Mouse (Mus musculus): ENCODE data around the gene Fubp3.

Gene Fubp3

DNA sequence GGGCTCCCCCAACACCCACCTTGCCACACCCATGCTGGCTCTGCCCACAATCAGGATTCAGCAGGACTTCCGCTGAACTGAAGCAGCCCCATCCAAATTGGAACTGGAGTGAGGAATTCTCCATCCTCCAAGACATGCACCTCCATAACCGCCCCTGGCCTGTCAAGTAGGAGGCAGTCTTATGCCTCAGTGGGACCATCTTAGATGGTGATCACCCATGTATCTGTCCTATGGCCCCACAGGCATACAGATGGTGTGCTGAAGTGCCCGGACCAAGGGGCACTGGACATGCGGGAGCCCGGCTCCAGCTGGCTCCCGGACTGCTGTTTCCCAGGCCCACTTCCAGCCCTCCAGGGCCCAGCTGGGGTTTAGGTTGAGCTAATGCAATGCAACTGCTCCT lies 46.8 kb downstream of the Fubp3 start:
- WGBS, result 96% methylated on average over 6 of the region's 6 CpGs

DNA sequence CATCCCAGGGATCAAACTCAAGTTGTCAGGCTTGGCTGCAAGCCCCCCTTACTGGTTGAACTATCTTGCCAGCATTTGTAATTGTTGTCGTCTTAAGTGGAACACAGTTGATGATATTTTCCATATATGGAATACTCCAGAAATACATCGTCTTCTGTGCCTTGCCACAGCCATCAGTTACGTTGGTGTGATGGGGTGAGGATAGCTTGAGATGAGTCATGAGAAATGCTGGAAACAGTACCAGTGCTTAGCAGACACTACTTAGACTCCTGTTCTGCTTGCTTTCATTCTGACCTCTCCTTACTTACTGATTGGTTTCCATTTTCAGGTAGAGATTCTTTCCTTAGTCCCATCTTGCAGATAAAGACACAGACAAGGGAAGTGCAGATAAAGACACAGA lies 61.1 kb downstream of the Fubp3 start:
- WGBS, result 26% methylated on average over 3 of the region's 3 CpGs

DNA sequence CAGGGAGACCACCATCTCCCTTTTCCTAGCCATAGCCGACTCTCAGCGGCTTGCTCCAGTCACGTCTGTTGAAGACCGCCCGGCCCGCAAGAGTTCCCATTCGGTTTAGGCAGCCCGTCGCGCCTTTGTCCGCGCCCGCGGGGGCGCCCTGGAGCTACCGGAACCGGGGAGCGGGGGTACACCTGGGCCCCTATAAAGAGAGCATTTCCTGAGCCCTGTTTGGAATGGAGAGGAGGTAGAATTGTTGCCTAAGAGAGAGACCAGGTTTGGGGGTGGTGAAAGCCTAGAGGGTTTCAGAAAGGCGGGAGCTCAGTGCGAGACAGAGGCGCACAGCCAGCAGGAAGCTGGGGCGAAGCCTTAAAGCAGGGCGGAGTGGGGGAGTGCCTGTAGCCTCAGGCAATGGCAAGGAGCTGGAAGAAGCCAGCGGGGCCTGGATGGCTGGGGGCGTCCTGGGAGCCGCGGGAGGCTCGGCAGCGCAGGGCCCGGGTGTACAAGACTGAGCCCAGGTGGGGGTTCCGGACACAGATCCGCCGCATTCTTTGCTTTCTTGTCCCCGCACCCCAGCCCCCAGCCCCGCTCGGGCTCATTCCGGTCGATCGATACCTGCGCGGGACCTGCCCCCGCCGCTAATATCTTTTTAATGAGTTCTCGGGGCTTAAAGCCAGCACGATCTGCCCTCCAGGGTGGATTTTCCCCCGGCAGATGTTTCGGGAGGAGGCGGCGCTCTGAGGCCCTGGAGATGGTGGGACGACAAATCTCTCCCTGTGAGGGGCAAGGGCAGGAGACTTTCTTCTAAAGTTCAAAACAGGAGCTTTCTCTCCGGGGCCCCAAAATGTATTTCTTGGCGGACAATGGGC lies 63.1 kb downstream of the Fubp3 start:
- 1% methylated on average over 51 of the region's 52 CpGs for WGBS

DNA sequence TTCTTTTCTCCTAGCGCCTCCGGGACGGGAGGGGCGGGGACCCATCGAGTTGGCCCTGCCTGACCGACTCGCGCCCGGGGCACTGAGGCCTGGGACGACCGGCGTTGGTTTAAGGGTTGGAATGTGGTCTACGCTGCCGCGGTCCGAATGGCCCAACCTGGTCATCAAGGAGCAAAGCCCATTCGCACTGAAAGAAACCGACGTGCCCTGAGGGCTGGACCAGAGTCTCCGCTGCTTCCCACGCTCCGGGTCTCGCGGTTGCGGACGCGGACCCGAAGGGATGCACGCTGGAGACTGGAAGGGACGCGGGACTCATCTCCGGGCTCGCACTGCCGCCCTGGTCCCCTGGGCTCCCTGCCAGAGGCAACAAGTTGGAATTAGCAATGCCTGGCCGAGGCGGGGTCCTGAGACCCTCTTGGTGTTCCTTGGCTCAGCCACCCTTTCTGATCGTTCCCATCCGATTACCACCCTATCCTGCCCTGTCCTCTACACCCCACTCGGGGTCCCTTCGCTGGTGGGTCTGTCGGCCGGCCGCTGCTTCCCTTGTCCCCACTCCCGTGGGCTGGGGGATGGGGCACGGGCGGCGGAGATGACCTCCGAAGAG lies 63.8 kb downstream of the Fubp3 start:
- WGBS, result 1% methylated on average over 48 of the region's 48 CpGs

DNA sequence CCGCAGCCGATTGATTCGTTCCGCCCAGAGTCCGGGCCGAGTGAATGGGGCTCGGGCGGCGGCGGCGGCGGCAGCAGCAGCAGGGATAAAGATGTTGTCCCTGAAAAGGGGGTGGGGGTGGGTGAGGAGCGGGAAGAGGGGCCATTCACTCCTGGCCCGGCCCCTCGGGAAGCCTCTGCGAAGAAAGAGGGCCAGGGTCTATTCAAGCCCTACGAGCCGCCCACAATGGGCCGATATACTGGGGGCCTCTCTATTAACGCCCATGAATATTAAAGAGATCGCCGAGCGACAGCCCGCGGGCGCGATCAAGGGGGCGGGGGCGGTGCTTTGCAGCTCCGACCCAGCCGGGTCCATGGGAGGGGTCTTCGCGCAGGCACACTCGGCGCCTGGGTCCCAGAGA lies 64.3 kb downstream of the Fubp3 start:
- 1% methylated on average over 35 of the region's 35 CpGs for WGBS

DNA sequence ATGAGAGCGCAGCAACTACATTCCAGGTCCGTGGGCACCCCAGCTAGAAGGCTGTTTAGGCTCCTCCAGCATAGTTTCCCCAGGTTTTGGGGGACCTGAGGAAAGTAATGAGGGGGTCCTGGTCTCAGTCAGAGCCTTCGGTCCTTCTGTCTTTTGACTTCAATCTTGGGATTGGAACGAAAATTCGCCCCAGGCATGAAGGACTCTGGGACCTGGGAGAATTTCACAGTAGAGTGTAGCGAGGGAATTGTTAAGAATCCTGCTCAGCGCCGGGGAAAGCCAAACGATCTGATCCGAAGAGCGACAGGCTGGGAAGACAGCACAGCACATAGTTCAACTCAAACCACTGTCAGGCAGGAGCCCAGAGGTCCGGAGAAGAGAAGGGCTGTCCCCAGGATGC lies 64.9 kb downstream of the Fubp3 start:
- 2% methylated on average over 12 of the region's 12 CpGs for WGBS

DNA sequence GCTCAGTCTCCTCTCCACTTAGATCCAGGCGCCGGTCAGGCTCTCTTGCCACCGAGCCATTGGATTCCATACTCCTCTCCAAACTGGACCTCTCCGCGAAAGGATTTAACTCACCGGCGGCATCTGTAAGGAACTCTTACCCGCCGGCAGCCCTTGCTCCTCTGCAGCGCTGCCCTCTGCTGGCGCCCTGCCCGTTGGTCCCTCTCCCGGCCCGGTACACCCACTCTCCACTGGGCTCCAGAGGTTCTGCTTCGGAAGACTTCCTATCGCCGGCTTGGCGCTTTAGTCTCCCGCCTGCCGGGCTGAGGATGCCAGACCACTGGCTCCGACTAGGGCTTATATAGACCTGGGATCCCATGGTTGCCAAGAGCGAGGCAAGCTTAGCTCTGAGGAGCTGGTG lies 65.4 kb downstream of the Fubp3 start:
- WGBS, result 1% methylated on average over 22 of the region's 22 CpGs

DNA sequence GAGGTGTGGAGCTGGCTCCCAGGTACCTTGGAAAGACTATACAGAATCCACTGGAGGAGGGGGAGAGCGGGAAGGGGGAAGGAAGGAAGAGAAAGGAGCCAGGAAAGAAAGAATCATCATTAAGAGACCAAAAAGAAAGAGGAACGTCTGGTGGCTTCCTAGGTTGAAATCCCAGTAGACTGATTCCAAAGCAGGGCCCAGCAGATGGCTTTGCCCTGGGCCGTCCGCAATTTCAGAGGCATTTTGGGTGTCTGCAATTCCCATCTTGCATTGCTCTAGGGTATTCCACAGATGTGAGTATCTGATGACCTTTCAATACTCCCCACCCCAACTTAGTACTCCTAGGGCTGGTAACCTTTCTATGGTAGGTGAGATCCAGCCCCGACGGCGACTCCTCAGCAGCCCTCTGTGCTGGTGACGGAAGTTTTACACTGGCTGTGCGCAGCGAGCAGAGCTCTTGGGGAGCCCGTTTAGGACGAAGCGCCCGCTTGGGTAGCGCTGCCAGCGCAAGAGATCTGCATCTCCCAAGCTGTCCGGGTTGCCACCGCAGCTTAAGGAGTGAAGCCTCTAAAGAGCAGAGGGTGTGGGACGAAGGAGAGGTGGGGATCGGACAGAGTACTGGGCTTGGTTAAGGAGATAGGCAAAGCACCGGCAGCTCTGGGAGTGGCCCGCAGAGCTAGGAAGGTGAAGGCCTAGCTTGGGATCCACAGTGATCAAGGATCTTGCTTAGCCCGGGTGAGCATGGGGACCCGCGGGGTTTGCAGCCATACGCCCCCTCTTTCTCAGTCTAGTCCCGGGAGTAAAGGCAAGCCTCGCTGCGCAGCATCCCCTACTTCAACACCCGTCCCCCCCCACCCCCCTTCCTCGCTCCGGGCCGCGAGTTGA lies 66.4 kb downstream of the Fubp3 start:
- WGBS, result 7% methylated on average over 34 of the region's 34 CpGs

DNA sequence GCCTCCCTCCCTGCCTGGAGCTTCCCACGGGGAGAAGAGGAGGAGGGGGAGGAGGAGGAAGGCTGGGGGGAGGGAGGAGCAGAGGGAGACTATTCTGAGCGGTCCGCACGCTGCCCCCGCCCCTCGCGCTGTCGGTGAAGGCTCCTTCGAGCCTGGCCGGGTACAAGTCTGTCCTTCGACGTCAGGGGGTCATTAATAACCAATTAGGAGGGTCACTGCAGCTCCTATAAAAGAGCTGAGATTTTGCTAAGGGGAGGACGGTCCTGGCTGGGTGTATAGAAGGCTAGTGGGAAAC lies 67.0 kb downstream of the Fubp3 start:
- WGBS, result 1% methylated on average over 13 of the region's 13 CpGs

DNA sequence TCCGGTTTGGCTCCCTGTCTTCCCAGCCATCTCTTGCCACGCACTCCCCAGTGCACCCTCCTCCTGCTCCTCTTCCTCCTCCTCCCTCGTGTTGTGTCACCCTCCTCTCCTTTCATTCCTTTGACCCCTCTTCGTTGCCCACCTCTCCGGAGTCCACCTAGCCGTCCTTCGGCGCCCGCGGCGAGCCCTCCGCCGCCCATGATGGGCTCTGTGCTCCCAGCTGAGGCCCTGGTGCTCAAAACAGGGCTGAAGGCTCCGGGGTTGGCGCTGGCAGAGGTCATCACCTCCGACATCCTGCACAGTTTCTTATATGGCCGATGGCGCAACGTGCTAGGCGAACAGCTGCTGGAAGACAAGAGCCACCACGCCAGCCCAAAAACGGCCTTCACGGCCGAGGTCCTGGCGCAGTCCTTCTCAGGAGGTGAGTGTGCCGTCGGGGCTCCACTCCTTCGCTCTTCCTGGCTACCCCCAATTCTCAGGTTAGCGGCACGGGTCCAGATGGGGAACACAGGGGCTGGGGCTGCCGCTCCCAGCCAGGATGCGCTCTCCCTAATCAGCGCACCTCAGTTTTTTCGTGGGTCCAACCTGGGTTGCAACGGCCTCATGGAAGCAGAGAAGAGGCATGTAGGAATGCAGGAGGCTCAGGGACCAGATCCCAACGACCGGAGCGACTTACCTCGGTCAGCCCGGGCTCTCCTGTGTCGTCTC lies 67.6 kb downstream of the Fubp3 start, which contains the start of gene Prdm12:
Gene Prdm12 (plus strand): TSS at position 137 of the 708 bp plus-strand sequence.
- 3% methylated on average over 41 of the region's 41 CpGs for whole genome bisulfite sequencing

DNA sequence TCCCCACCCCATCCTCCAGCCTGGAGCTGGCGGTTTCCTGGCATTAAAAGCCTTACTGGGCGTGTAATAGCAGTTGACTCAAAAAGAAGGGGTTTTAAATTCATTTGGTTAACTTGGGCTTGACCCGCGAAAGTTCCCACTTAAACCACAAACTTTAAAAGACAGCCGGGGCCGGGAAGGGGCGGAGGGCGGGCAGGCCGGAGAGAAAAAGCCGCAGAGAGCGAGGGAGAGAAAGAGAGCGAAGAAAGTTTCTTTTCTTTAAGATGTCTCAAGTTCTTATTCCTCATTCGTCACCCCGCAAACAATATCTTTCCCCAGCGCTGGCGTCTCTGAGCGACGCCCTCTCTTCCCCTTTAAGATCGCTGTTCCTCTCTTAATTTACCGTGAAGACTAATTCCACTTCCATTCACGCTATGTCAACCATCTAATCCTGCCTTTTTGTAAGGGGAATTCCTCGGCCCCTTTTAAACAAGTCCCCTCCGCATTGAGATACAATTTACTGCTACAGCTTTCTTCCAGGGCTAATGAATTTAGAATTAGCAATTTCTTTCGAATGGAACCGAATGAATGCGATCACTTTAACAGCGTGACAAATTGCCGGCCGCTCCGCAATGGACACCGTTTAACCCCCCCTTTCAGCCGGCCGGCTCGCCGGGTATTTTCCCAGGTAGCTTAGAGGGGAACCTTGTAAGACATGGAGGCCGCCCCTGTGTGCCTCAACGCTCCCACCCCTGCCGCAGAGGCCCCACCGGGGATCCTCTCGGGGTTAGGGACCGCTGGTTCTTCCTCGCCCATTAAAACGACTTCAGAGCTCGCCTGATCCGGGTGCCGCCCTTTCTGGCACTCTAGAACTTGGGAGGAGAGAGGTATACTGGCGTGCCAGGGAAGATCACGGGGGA lies 68.4 kb downstream of the Fubp3 start:
- WGBS, result 2% methylated on average over 48 of the region's 48 CpGs

DNA sequence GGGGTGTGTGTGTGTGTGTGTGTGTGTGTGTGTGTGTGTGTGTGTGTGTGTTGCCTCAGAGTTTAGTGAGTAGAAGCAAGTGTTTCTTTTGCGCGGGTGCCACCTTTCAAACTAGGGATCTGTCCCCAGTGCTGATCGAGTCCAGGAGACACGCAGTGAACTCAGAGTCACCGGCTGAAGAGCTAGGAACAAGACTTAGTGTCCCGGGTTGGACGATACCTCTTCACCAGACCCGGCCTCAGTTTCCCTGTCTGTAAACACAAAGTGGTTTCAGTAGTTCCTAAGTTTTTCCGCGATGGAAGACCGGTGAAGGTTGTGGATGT lies 69.0 kb downstream of the Fubp3 start:
- 3% methylated on average over 11 of the region's 11 CpGs for WGBS

DNA sequence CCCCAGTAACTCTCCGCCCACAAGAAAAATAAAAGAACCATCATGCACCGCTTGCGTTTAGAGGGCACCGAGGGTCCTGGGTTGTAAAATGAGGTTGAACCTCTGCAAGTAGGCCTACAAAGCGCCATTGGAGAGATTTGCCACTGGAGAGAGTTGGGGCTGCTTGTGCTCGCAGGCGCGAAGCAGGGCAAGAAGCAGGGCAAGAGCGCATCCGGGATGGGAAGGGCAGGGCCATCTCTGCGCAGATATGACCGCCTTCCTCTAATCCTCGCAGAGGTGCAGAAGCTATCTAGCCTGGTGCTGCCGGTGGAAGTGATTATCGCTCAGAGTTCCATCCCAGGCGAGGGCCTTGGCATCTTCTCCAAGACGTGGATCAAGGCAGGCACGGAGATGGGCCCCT lies 69.5 kb downstream of the Fubp3 start:
- WGBS, result 19% methylated on average over 18 of the region's 18 CpGs

DNA sequence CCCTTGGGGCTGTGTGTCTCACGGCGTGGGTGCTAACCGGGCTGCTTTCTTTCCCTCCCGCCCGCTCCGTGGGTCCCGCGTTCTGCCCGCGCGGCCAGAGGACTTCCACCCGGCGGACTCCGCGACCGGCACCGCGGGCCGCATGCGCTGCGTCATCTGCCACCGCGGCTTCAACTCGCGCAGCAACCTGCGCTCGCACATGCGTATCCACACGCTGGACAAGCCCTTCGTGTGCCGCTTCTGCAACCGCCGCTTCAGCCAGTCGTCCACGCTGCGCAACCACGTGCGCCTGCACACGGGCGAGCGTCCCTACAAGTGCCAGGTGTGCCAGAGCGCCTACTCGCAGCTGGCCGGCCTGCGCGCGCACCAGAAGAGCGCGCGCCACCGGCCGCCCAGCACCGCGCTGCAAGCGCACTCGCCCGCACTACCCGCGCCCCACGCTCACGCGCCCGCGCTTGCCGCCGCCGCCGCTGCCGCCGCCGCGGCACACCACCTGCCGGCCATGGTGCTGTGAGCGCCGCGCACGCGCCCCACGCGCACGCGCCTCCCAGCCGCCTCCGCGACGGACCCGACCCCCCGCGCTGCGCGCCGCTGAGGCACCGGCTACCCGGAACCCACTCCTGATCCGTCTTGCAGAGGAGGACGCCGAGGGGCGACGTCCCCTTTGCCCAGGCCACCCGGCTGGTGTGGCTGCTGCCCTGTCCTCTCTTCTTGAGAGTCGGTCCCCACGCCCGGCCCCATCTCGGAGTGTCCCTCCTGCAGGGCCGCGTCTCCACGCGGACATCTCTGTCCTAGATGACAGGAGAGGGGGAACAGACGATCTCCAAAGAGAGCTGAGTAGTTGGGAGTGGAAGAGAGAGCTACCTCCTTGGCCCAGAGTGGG lies 81.8 kb downstream of the Fubp3 start:
- under 1% methylated on average over 103 of the region's 109 CpGs for WGBS

DNA sequence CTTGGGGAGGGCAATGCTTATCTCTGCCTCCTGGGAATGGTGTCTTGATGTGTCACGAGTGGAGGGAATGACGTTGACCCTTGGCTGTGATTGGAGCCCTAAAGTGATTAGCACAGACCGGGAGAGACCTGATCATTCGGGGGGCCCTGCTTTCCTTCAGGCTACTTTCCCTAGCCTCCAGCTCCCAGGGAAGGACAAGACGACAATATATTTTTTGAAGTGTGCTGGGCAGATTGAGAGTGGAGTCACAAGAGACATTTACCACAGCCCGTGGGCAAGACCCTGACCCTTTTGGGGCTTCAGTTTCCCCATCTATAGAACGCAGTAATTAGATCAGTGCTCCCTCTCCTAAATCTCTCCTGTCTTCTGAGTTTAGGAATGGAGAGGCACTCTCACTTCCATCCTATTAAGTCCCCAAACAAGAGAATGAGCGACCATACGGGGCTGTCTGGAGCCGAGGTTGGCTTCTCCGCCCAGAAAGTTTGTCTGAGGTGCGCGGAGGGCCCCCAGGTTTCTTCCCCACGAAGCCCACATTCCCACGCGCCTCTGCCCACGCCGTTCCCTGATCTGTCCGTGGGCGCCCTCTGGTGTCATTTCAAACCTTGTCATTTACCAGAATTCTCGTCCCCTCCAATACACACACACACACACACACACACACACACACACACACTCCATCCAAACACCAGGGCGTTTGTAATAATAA lies 82.6 kb downstream of the Fubp3 start:
- 3% methylated on average over 22 of the region's 22 CpGs for WGBS

DNA sequence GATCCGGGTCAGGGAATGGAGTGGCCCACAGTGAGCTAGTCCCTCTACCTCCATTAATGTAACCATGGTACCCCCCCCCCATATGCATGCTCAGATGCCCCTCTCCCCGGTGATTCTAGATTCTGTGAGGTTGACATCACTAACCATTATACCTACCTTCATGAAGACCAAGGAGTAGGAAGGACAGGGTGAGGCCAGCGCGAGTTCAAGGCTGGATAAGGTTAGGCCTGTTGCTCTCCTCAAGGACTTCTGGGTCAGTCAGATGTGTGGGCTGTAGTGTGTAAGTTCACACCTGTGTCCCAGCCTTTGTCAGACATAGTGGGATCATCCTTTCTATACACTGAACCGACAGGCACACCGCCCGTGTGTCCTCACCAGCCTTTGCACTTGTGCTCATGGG lies 83.9 kb downstream of the Fubp3 start:
- WGBS, result 91% methylated on average over 7 of the region's 7 CpGs

DNA sequence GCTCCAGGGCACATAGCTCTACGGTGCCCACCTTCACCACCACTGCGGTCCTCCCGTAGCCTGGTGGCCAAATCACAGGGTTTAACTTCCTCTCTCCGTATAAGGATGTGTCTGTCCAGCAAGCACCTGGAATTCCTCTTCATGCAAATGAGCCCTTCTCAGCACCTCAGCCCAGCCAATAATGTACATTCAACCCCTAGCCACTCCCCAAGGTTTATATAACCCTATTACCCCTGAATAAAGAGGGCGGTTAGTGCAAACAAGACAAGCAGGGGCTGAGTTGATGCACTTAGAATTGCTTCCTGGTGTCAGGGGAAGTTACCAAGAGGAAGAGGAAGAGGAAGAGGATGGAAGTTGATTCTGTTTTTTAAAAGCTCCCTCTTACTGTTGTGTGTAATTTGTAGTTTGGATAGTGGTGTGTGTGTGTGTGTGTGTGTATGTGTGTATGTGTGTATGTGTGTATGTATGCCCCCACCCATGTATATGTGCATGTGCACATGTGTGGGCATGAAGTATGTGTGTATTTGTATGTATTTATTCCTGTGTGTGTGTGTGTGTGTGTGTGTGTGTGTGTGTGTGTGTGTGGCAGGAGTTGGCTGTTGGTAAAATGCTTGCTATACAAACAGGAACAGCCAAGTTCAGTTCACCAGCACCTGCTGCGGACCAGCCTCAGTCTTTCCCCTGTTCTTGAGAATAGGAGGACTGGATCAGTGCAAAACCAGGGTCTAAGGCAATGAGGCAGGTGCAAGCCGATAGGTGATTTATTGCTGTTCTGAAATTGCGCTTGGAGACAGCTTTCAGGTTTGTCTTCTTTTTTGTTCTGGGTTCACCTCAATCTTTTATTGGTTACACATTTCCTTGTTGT lies 90.7 kb downstream of the Fubp3 start:
- 75% methylated on average over 8 of the region's 8 CpGs for WGBS

DNA sequence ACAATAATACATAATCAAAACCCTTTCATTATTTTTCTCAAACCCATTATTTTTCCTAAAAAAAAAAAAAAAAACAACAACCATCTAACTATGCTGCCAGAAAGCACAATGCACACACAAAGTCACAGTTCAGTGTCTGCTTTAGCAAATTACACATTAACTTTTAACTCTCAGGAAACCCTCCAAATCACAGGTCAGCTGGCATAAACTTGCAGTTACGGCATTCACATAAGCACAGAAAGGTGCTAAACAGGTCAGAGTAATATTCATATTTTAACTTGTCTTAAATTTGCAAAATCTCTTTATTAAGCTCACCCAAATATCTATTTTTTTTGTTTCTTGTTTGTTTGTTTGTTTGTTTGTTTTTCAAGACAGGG lies 91.3 kb downstream of the Fubp3 start:
- 98% methylated on average over 1 of the region's 1 CpGs for WGBS

All from cerebral cortex, adult 2 months (tissue).